Mouse (Mus musculus) spleen, postnatal 14 days (tissue): Measurements from ENCODE around the gene Wipf1.
"Not testable (repeated sequence)": the region's sequence is repeated elsewhere in the genome, so short reads cannot be mapped to it uniquely, and the experiment has no call there.

Experiments used
- DNase-seq, 2 experiments: peaks; one replicate each; pipeline ENCODE4 v3.0.0; 2021 to 2022; ENCODE audit warnings: low spot score in 2 of 2

Wipf1 gene

GRCm38 (mm10) chr2:73529356-73530330 lies at the start of gene Wipf1:
Gene Wipf1 (minus strand): TSS chr2:73529734.
- peak; percentile 24 to 29 for DNase-seq

- DNase-seq, result no peak
These were observed 49.6 kb upstream of the Wipf1 start for GRCm38 (mm10) chr2:73579168-73579567.

GRCm38 (mm10) chr2:73574418-73574817 lies 44.9 kb upstream of the Wipf1 start:
- no peak for DNase-seq

- no peak for DNase-seq
These were observed 44.0 kb upstream of the Wipf1 start for GRCm38 (mm10) chr2:73573556-73573955.

GRCm38 (mm10) chr2:73572539-73573372 lies 43.2 kb upstream of the Wipf1 start:
- DNase-seq, result peak in 1 of 2 experiments; percentile 17

GRCm38 (mm10) chr2:73571901-73572300 lies 42.4 kb upstream of the Wipf1 start:
- no peak for DNase-seq

GRCm38 (mm10) chr2:73571304-73571703 lies 41.8 kb upstream of the Wipf1 start:
- DNase-seq, result no peak

- DNase-seq, result peak in 1 of 2 experiments; percentile 46
These were observed 37.6 kb upstream of the Wipf1 start for GRCm38 (mm10) chr2:73566989-73567605.

- DNase-seq, result peak in 1 of 2 experiments; percentile 18
These were observed 36.6 kb upstream of the Wipf1 start for GRCm38 (mm10) chr2:73566162-73566561.

GRCm38 (mm10) chr2:73563690-73564089 lies 34.2 kb upstream of the Wipf1 start:
- no peak for DNase-seq

GRCm38 (mm10) chr2:73562656-73563055 lies 33.1 kb upstream of the Wipf1 start:
- no peak for DNase-seq

- peak in 1 of 2 experiments; percentile 16 for DNase-seq
These were observed 32.1 kb upstream of the Wipf1 start for GRCm38 (mm10) chr2:73561665-73562063.

- DNase-seq, result no peak
These were observed 31.5 kb upstream of the Wipf1 start for GRCm38 (mm10) chr2:73560899-73561664.

- no peak for DNase-seq
These were observed 30.9 kb upstream of the Wipf1 start for GRCm38 (mm10) chr2:73560445-73560844.

- DNase-seq, result no peak
These were observed 28.4 kb upstream of the Wipf1 start for GRCm38 (mm10) chr2:73557956-73558355.

GRCm38 (mm10) chr2:73557061-73557460 lies 27.5 kb upstream of the Wipf1 start:
- not testable (repeated sequence) for DNase-seq

- no peak for DNase-seq
These were observed 24.9 kb upstream of the Wipf1 start for GRCm38 (mm10) chr2:73554389-73554788.

- DNase-seq, result no peak
These were observed 23.4 kb upstream of the Wipf1 start for GRCm38 (mm10) chr2:73552926-73553325.

- no peak for DNase-seq
These were observed 21.2 kb upstream of the Wipf1 start for GRCm38 (mm10) chr2:73550725-73551124.

GRCm38 (mm10) chr2:73548542-73548941 lies 19.0 kb upstream of the Wipf1 start:
- DNase-seq, result no peak

GRCm38 (mm10) chr2:73547256-73547655 lies 17.7 kb upstream of the Wipf1 start:
- no peak for DNase-seq
